Mouse (Mus musculus): ENCODE measurements at regions not wholly inside any gene's neighbourhood (a gene's known extent, or its start where the extent isn't known, plus 50 kb on each side); places are given as distances from the start of the nearest gene placed in this dataset.

GRCm38 (mm10) chr2:108770383-108770782, 510.2 kb upstream of the Kif18a start:
- Histone ChIP-seq H3K27ac (ENCODE audit: low read depth) (no peak overlapping the region), H3K4me2 (ENCODE audit: low read depth, low read length) (no peak overlapping the region), H3K4me3 (ENCODE audit: low read depth, low read length) (no peak overlapping the region), H3K9me3 (replicated peaks; ENCODE audit: control insufficient read depth, low read length) (no peaks in the 10 kb centered on the region), H3K27me3 (ENCODE audit: control insufficient read depth, insufficient read depth, low read length) (no peaks in the 10 kb centered on the region), H3K9ac (replicated peaks; ENCODE audit: low read depth, low read length) (no peak overlapping the region), H3K4me1 (ENCODE audit: control insufficient read depth, insufficient read depth) (no peaks in the 10 kb centered on the region), H3K36me3 (replicated peaks; ENCODE audit: control insufficient read depth, insufficient read depth, low read length) (no peaks in the 10 kb centered on the region)
- TF ChIP-seq EP300 (IDR thresholded peaks at IDR 0.05; ENCODE audit: low read depth), result no peak
- TF ChIP-seq CTCF (IDR thresholded peaks at IDR 0.05; ENCODE audit: low read depth), result no peak
- DNase-seq (ENCODE audit: low spot score) (no peak), ATAC-seq (ENCODE audit: insufficient read depth, low read depth) (no peak)
- 84% methylated on average over 1 of the region's 1 CpGs for WGBS

GRCm38 (mm10) chr2:108783457-108783856, 497.1 kb upstream of the Kif18a start:
- Histone ChIP-seq H3K27ac (ENCODE audit: low read depth) (no peak overlapping the region), H3K4me1 (ENCODE audit: control insufficient read depth, insufficient read depth) (no peaks in the 10 kb centered on the region), H3K27me3 (ENCODE audit: control insufficient read depth, insufficient read depth, low read length) (no peaks in the 10 kb centered on the region), H3K4me2 (ENCODE audit: low read depth, low read length) (no peak overlapping the region), H3K9ac (replicated peaks; ENCODE audit: low read depth, low read length) (no peak overlapping the region), H3K36me3 (replicated peaks; ENCODE audit: control insufficient read depth, insufficient read depth, low read length) (no peaks in the 10 kb centered on the region), H3K4me3 (ENCODE audit: low read depth, low read length) (no peak overlapping the region), H3K9me3 (replicated peaks; ENCODE audit: control insufficient read depth, low read length) (no peaks in the 10 kb centered on the region)
- ATAC-seq (ENCODE audit: insufficient read depth, low read depth) (no peak), DNase-seq (ENCODE audit: low spot score) (no peak)
- TF ChIP-seq EP300 (IDR thresholded peaks at IDR 0.05; ENCODE audit: low read depth) (no peak), CTCF (IDR thresholded peaks at IDR 0.05; ENCODE audit: low read depth) (no peak)

GRCm38 (mm10) chr2:108785161-108785957, 495.2 kb upstream of the Kif18a start:
- WGBS, result 76% methylated on average over 19 of the region's 19 CpGs
- no peak overlapping the region for H3K27ac ChIP-seq (ENCODE audit: low read depth)
- H3K9ac ChIP-seq (replicated peaks; ENCODE audit: low read depth, low read length), result no peak overlapping the region
- H3K4me2 ChIP-seq (ENCODE audit: low read depth, low read length), result no peak overlapping the region
- H3K27me3 ChIP-seq (ENCODE audit: control insufficient read depth, insufficient read depth, low read length), result no peaks in the 10 kb centered on the region
- no peaks in the 10 kb centered on the region for H3K4me1 ChIP-seq (ENCODE audit: control insufficient read depth, insufficient read depth)
- DNase-seq (ENCODE audit: low spot score) (no peak), ATAC-seq (ENCODE audit: insufficient read depth, low read depth) (no peak)
- H3K4me3 ChIP-seq (ENCODE audit: low read depth, low read length), result no peak overlapping the region
- TF ChIP-seq EP300 (IDR thresholded peaks at IDR 0.05; ENCODE audit: low read depth), result no peak
- TF ChIP-seq CTCF (IDR thresholded peaks at IDR 0.05; ENCODE audit: low read depth), result no peak
- no peaks in the 10 kb centered on the region for H3K9me3 ChIP-seq (replicated peaks; ENCODE audit: control insufficient read depth, low read length)
- H3K36me3 ChIP-seq (replicated peaks; ENCODE audit: control insufficient read depth, insufficient read depth, low read length), result no peaks in the 10 kb centered on the region

GRCm38 (mm10) chr2:108789166-108789565, 491.4 kb upstream of the Kif18a start:
- no peaks in the 10 kb centered on the region for H3K36me3 ChIP-seq (replicated peaks; ENCODE audit: control insufficient read depth, insufficient read depth, low read length)
- no peaks in the 10 kb centered on the region for H3K9me3 ChIP-seq (replicated peaks; ENCODE audit: control insufficient read depth, low read length)
- H3K4me2 ChIP-seq (ENCODE audit: low read depth, low read length), result no peak overlapping the region
- H3K9ac ChIP-seq (replicated peaks; ENCODE audit: low read depth, low read length), result no peak overlapping the region
- no peak overlapping the region for H3K4me3 ChIP-seq (ENCODE audit: low read depth, low read length)
- H3K27me3 ChIP-seq (ENCODE audit: control insufficient read depth, insufficient read depth, low read length), result no peaks in the 10 kb centered on the region
- ATAC-seq (ENCODE audit: insufficient read depth, low read depth), result no peak
- WGBS, result 79% methylated on average over 7 of the region's 7 CpGs
- no peak for DNase-seq (ENCODE audit: low spot score)
- TF ChIP-seq CTCF (IDR thresholded peaks at IDR 0.05; ENCODE audit: low read depth), result no peak
- TF ChIP-seq EP300 (IDR thresholded peaks at IDR 0.05; ENCODE audit: low read depth), result no peak
- H3K27ac ChIP-seq (ENCODE audit: low read depth), result no peak overlapping the region
- no peaks in the 10 kb centered on the region for H3K4me1 ChIP-seq (ENCODE audit: control insufficient read depth, insufficient read depth)

DNA sequence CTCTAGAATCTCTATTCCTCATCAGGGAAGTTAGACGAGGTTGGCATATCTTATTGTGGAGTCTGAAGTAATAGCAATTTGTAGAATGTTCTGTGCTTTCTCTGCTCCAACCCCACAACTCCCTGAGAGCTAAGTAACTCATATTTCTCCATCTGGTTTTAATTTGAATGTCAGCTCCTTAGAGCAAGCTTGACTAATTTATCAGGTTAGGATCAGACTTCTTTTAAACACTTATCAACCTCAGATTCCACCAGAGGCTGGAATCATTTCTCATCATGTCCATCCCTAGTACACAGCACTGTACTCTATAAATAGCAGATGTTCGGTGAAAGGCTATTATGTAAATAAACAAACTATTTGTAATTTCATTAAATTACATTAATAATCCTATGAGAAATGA, 485.4 kb upstream of the Kif18a start:
- Histone ChIP-seq H3K27ac (ENCODE audit: low read depth) (no peak overlapping the region), H3K27me3 (ENCODE audit: control insufficient read depth, insufficient read depth, low read length) (no peaks in the 10 kb centered on the region), H3K9ac (replicated peaks; ENCODE audit: low read depth, low read length) (no peak overlapping the region), H3K4me1 (ENCODE audit: control insufficient read depth, insufficient read depth) (no peaks in the 10 kb centered on the region), H3K9me3 (replicated peaks; ENCODE audit: control insufficient read depth, low read length) (no peaks in the 10 kb centered on the region), H3K4me3 (ENCODE audit: low read depth, low read length) (no peak overlapping the region), H3K36me3 (replicated peaks; ENCODE audit: control insufficient read depth, insufficient read depth, low read length) (no peaks in the 10 kb centered on the region), H3K4me2 (ENCODE audit: low read depth, low read length) (no peak overlapping the region)
- DNase-seq (ENCODE audit: low spot score) (no peak), ATAC-seq (ENCODE audit: insufficient read depth, low read depth) (no peak)
- TF ChIP-seq EP300 (IDR thresholded peaks at IDR 0.05; ENCODE audit: low read depth) (no peak), CTCF (IDR thresholded peaks at IDR 0.05; ENCODE audit: low read depth) (no peak)
- WGBS, result 43% methylated on average over 2 of the region's 2 CpGs

Data from heart, postnatal 0 days (tissue).